Mouse (Mus musculus) monocyte, adult 5-6 weeks (primary cell): ENCODE results near the gene Apod. TPM values are rescaled to one million over a fixed set of nuclear protein-coding genes. Genes with fewer than 3 reads are reported as not detected.

Source experiments
- ATAC-seq: fragments of 153-309, 156-312 bp; replicated peaks from 2 replicates; pipeline ENCODE4 v1.8.0; 2017; ENCODE audit warnings: mild to moderate bottlenecking; ENCODE audit not compliant: low TSS enrichment, insufficient number of reproducible peaks, severe bottlenecking, poor library complexity, low FRiP score
- total RNA-seq: library from RNA; stranded (forward); fragments of 200-1000, 200-491, 200-594 nt; gene quantifications from 3 replicates; pipeline ENCODE4 v1.2.3, GENCODE M21; 2017

Gene Apod
- total RNA-seq, 1 experiment from 2014 or later: not detected

DNA sequence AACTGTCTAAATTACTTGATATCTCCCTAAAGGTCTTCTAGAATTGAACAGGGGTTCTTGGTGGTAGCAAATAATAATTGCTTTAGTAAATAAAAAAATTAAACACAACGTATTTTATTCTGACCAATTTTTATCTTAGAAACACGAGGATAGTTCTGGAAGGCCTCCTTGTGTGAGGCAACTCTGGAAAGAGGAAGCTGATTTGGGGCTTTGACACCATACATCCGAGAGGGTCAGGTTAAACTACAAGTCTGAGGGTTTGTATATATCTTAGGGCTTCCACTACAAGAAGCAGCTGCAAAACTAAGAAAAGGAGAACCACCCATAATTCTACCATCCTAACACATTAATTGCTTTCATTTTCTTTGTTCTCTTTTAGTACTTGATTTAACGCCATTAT lies 20.8 kb downstream of the Apod start:
- 0 out of 2 replicates have a peak, but pooled peaks have one; percentile 38 for ATAC-seq

DNA sequence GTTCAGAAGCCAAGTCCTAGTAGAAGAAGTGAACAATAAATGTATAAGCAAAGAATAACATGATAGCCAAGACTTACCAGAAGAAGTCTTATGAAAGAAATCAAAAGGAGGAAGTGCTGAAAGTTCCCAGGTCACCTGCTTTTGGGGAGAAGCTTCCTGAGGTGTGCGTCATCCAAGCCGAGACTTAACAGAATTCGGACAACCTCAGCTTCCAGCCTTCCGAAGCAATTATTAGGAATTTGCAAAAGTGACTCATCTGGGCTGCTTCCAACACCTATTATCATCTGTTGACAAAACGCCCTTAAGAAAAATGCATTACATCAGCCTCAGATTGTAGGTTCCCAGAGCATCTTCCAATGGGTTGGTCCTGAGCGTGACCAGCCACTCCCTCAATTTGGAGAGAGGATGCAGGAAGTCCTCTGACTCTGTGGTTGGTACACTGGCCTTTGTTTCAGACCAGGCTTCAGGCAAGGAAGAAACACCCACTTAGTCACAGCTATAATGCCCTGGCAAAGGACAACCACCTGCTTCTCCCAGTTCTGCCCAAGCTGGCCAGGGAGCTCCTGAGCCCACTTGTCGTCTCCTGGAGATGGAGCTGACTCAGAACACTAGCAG lies 23.8 kb downstream of the Apod start:
- peak; percentile 76 for ATAC-seq

DNA sequence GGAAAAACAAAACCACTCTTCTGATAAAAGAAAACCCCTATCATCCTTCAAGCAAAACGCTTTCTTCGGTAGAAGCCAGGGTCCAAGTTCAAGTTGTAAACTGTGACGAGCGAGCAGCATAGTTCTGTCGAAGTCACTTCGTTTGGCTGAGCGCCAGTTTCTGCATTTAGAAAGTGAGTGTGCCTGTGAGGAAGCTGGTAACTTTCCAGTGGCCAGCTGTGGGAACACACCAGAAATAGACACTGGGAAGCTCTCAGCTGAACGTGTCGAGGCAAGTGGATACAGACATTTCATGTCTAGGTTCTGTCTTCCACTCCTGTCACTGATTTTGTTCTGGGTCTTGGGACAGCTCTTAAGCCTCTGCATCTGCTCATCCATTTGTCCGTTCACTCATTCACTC lies 24.3 kb downstream of the Apod start:
- ATAC-seq: peak; percentile 78

GRCm38 (mm10) chr16:31287712-31288111 lies 26.9 kb downstream of the Apod start:
- no peak for ATAC-seq

DNA sequence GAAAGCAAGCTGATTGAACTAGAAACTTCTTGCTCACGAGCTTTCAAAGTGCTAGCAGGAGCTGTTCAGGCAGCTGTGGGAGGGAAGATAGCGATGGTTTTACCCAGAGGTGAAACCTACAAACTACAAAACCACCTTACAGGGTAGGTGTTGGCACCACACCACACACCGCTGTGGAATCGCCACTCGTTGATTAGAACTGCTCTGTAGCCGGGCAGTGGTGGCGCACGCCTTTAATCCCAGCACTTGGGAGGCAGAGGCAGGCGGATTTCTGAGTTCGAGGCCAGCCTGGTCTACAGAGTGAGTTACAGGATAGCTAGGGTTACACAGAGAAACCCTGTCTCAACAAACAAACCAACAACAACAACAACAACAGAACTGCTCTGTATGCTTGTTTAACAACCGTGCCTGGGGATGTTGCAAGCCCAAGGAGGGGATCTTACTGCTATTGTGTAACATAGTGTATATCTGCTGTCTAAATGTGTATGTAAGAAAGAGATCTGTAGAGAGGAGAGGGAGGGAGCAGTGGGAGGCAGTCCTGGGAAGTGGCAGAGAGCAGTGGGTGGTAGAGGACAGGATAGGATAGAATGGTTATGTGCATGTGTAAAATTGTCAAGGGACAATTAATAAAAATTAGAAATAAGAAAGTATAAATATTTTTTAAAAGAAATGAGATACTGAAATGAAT lies 27.7 kb downstream of the Apod start:
- no peak for ATAC-seq

GRCm38 (mm10) chr16:31281981-31282380 lies 32.6 kb downstream of the Apod start:
- ATAC-seq: no peak

GRCm38 (mm10) chr16:31280176-31280575 lies 34.4 kb downstream of the Apod start:
- ATAC-seq: no peak

- ATAC-seq: no peak
Measured at GRCm38 (mm10) chr16:31278581-31278980, 36.0 kb downstream of the Apod start.

GRCm38 (mm10) chr16:31278081-31278480 lies 36.5 kb downstream of the Apod start:
- ATAC-seq: no peak

DNA sequence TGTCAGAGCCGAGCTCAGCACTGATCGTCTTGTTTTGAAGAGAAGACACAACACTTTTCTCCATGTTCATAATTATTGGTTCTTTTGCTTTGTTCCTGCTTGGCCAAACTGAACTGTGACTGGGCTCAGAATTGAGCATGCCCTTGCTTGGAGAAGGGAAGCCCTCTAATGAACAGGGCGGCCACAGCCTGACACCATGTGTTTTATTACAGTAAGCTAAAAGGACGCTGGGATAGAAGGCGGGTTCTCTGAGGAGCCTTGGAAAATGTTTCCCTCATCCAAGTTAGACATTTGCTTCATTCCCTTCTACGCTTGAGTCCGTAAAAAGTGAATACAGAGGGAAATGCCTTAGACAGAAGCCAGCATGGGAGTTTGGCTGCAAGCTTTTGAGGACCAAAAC lies 37.6 kb downstream of the Apod start:
- ATAC-seq: no peak

GRCm38 (mm10) chr16:31276539-31276938 lies 38.1 kb downstream of the Apod start:
- ATAC-seq: no peak

DNA sequence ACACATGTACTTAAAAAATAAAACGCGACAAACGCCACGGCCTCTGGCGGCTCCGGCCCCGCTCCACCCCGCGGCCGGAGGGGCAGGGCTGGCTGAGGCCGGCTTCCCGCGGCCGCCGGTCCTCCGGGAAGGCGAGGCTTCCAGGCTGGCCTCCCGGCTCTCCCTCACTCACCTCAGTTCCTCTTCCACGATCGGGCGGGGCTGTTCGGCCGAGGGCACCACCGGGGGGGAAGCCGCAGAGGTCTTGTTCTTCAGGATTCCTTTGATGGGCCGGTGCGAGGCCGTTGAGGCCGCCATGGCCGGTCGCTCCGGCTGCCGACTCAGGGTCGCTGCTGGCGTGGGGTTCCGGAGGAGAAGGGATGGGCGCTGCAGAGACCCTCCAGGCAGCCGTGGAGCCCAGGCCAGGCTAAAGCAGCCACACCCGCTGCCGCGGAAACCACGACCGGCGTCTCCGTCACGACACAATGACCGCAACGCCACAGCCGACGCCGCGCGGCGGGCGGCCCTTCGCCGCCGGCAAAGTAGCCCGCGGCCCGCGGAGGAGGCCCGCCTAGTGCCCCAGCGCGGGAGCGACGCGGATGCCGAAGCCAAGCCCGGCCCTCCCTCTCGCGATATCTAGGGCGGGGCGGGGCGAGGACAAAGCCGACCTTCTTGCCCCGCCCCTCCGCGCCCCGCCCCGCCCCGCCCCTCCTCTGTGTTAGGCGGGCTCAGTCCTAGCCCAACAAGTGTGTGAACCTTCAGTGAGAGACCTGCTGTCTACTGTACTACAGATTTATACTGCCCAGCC lies 39.7 kb downstream of the Apod start, which contains the start of gene Ppp1r2:
Gene Ppp1r2 (minus strand): TSS at position 604 of the 787 bp plus-strand sequence.
- peak; percentile 89 for ATAC-seq

DNA sequence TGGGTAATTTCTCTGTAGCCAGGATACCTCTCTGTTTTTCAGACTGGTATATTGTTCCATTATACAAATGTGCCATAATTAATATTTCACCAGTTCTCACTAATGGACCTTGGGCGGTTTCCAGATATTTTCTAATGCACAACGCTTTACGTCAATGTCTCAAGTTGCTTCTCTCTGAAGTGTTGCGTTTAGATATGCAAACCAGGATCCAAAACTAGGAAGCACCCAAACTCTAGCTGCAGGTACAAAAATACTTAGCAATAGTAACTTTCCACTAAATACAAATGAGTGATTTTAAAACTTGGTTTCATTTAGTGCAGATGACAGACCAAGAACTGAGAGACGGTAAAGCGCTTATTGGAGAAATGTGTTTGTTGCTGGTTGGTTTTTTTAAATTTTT lies 40.5 kb downstream of the Apod start:
- ATAC-seq: no peak

DNA sequence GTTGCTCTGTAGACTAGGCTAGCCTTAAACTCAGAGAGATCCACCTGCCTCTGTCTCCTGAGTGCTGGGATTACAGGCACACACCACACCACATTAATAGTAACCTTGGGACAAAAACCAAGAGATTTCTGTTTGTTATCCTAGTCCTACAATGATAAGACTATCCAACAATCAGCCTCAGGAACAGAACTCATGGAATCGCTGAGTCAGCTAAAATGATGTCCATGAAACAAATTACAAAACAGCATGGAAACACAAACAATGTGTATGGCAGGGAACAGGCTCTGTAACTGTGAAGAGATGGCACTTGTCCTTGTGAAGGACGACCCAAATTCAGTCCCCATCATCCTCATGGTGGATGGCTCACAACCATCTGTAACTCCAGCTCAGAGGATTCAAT lies 47.9 kb downstream of the Apod start:
- no peak for ATAC-seq

DNA sequence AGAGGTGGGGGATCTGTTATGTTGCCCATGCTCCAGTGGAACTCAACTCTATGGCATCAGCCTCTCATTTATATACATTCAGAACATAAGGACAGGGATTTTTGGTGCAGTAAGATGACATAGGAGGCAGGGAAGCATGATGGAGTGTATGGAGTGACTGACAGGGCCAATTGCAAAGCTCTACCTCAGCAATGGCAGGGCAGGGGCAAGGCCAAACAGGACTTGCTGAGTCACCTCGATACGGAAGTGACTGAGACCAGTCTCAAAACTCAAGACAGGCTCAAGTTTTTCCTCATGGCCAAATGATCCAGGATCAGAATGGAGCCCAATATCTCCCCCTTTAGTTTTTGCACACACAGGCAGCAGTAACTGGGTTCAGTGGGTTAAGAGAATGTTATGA lies 58.5 kb downstream of the Apod start:
- ATAC-seq: no peak

GRCm38 (mm10) chr16:31255685-31256084 lies 58.9 kb downstream of the Apod start:
- no peak for ATAC-seq

DNA sequence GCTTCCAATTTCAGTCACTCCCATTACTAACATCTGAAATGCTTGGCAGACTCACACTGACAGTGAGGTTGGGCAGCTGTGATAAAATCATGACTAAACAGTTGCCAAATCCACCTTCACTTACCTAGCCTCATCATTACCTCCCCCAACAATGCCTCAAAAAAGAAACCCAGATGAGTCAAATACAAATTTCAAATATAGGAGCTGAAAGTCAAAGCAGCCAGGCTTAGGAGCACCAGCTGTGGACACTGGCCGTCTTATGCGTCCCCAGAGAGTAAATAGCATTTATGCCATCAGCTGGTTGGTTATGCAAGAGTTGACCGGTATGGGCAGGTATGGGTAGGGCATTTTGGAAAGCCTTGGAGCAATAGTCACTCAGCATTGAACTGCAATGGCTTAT lies 65.2 kb downstream of the Apod start:
- ATAC-seq: no peak

GRCm38 (mm10) chr16:31248717-31249116 lies 65.9 kb downstream of the Apod start:
- ATAC-seq: no peak

GRCm38 (mm10) chr16:31247442-31247841 lies 67.2 kb downstream of the Apod start:
- ATAC-seq: no peak
